Mouse (Mus musculus) bone marrow, adult 2 months (tissue): ENCODE results near the gene Ak2.

Experiments used
- CTCF ChIP-seq: fragments of 200-500 bp; IDR thresholded peaks from 2 replicates; pipeline ENCODE4 v1.5.1; 2011; ENCODE audit warnings: low read length, control low read depth; ENCODE audit not compliant: control insufficient read depth, insufficient read depth
- POLR2A ChIP-seq: fragments of 200-500 bp; IDR thresholded peaks from 2 replicates; pipeline ENCODE4 v1.6.1; 2011; ENCODE audit warnings: low read depth, mild to moderate bottlenecking, control low read depth, low read length, borderline replicate concordance; ENCODE audit not compliant: control insufficient read depth

DNA sequence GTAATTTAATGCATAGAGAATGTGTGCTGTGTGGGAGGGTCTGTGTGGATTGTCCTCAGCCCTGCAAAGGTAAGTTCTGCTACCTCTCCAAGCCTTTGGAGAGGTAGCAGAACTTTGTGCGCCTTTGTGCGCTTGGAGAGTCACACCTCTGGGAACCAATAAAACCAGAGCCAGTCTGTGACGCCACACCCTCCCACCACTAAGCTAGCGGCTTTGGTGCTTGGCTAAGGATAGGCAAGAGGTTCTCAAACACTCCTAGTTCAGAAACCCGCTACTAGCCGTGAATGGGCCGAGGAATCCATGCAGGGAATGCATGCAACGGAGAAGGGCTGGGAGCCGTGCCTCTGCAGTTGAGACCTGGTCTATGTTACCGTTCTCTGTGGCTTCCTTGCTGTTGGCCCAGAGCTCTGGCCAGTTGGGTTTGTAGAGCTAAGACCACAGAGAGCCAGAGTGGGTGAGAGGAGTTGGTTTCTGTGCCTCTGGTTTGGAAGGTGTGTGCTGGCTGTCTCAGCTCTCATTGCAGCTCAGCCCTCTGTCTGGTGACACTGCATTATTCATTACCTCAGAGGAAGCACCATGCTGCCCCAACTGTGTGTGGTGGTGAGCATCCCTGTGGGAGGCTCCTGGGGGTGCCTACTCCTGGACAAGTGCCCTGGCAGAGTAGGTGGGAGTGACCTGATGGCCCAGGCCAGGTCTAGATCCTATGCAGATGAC, 21.6 kb downstream of the Ak2 start:
- TF ChIP-seq CTCF = no peak
- no peak for TF ChIP-seq POLR2A
